Mouse (Mus musculus) spleen, postnatal 36 days (tissue): ENCODE measurements at regions not wholly inside any gene's neighbourhood (a gene's known extent, or its start where the extent isn't known, plus 50 kb on each side); places are given as distances from the start of the nearest gene placed in this dataset.

Experiments used
- DNase-seq, 2 experiments: peaks; one replicate each; pipeline ENCODE4 v3.0.0; 2022; ENCODE audit warnings: low spot score in 2 of 2, mixed read lengths in 1 of 2

GRCm38 (mm10) chr2:169237321-169237720 lies 281.9 kb upstream of the Zfp64 start:
- no peak for DNase-seq

GRCm38 (mm10) chr2:169234368-169235070 lies 279.1 kb upstream of the Zfp64 start:
- DNase-seq, result no peak

- no peak for DNase-seq
Measured at GRCm38 (mm10) chr2:169233151-169234123, 278.1 kb upstream of the Zfp64 start.

- no peak for DNase-seq
Measured at GRCm38 (mm10) chr2:169222264-169222663, 266.9 kb upstream of the Zfp64 start.

- DNase-seq, result no peak
Measured at GRCm38 (mm10) chr2:169221141-169221540, 265.8 kb upstream of the Zfp64 start.

- no peak for DNase-seq
Measured at GRCm38 (mm10) chr2:169215546-169216043, 260.2 kb upstream of the Zfp64 start.

- no peak for DNase-seq
Measured at GRCm38 (mm10) chr2:169214396-169214795, 259.0 kb upstream of the Zfp64 start.

- no peak for DNase-seq
Measured at GRCm38 (mm10) chr2:169213314-169213713, 257.9 kb upstream of the Zfp64 start.

GRCm38 (mm10) chr2:169212676-169213257 lies 257.4 kb upstream of the Zfp64 start:
- no peak for DNase-seq

GRCm38 (mm10) chr2:169204254-169204752 lies 248.9 kb upstream of the Zfp64 start:
- DNase-seq, result no peak

GRCm38 (mm10) chr2:169191974-169192373 lies 236.6 kb upstream of the Zfp64 start:
- no peak for DNase-seq

- no peak for DNase-seq
Measured at GRCm38 (mm10) chr2:169191465-169191864, 236.1 kb upstream of the Zfp64 start.

- no peak for DNase-seq
Measured at GRCm38 (mm10) chr2:169177565-169177964, 222.2 kb upstream of the Zfp64 start.

GRCm38 (mm10) chr2:169168795-169169194 lies 213.4 kb upstream of the Zfp64 start:
- DNase-seq, result no peak

- DNase-seq, result no peak
Measured at GRCm38 (mm10) chr2:169168376-169168775, 213.0 kb upstream of the Zfp64 start.

- DNase-seq, result no peak
Measured at GRCm38 (mm10) chr2:169161651-169162050, 206.3 kb upstream of the Zfp64 start.

- no peak for DNase-seq
Measured at GRCm38 (mm10) chr2:169158760-169159159, 203.4 kb upstream of the Zfp64 start.

GRCm38 (mm10) chr2:169158005-169158673 lies 202.8 kb upstream of the Zfp64 start:
- no peak for DNase-seq

- no peak for DNase-seq
Measured at GRCm38 (mm10) chr2:169156908-169157307, 201.5 kb upstream of the Zfp64 start.

GRCm38 (mm10) chr2:169154881-169155280 lies 199.5 kb upstream of the Zfp64 start:
- DNase-seq, result no peak

GRCm38 (mm10) chr2:169147655-169148054 lies 192.3 kb upstream of the Zfp64 start:
- DNase-seq, result no peak
